Mouse (Mus musculus): Measurements from ENCODE around the gene Mum1.

Mum1 gene

DNA sequence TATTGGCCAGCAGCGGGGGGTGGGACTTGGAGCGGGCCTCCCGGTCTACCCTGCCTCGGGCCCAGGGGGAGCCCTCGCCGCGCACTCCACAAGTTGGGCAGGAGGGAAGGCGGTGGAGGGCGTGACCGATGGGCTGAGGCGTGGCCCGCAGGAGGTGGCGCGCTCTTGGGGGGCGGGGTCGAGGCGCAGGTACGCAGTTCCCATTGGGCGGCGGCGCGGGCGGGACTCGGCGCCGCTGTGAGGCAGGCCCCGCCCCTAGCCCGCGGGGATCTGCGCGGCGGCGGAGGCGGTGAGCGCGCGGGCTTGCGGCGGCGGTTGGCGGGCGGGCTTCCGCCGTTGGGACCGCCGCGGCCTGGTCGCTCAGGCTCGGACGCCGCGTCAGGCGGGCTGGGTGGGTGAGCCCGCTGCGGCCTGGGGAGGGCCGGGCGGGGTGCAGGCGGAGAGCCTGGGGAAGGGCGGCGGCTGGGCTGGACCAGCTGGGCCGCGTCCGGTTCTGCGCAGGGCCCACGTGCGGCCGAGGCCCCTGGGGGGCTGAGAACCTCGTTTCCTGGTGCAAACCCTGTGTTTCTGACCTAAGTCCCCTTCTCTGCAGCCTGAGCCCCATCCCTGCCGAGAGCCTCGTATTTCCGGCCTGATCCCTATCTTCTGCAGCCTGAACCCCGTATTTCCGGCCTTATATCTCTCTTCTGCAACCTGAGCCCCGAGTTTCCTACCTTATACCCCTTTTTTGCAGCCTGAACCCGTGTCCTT lies at the start of gene Mum1:
Gene Mum1 (plus strand): TSS at position 19 of the 750 bp plus-strand sequence.
- peak; percentile 99 for DNase-seq (ENCODE audit: low spot score)

- no peak for DNase-seq (ENCODE audit: low spot score)
These were observed 48.6 kb upstream of the Mum1 start for GRCm38 (mm10) chr10:80177441-80178279.

DNA sequence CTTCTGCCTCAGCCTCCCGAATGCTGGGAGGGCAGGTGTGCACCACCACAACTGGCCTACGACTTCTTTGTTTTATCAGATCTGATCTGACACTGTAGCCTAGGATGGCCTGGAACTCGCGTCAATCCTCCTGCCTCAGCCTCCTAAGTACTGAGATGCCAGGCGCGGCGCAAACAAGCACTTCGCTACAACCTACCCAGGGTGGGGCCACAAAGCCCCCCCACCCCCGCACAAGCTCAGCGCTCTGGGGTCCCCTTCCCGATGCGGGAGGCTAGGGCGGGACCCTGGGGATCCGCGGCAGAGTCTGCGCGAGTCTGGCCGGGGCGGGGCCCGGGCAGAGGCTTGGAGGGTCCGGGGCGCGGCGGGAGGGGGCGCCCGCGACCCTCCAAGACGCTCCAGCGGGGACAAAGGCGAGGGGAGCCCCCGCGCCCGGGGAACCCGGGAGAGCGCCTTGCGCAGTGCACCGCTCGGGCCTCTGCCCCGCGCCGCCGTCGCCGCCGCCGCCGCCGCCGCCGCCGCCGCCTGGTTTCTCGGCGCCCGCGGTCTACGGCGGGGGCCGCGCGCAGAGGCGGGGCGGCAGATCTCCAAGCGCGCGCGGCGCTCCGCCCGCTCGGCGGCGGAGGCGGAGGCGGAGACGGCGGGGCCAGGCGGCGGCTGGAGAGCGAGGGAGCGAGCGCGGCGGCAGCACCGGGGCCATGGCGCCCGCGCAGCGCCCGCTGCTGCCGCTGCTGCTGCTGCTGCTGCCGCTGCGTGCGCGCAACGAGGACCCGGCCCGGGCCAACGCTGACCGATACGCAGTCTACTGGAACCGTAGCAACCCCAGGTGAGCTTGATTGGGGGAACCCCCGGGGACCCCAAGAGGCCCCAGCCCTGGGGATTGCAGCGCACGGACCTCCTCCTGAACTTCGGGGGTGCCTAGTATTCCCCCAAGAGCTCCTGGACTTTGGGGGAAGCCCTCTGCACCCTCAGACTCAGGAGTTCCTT lies 46.9 kb upstream of the Mum1 start, which contains the start of gene Efna2:
Gene Efna2 (plus strand): TSS at position 415 of the 984 bp plus-strand sequence.
- DNase-seq (ENCODE audit: low spot score): peak; percentile 74

- DNase-seq (ENCODE audit: low spot score): no peak
These were observed 45.9 kb upstream of the Mum1 start for GRCm38 (mm10) chr10:80180288-80180687.

GRCm38 (mm10) chr10:80180823-80181222 lies 45.4 kb upstream of the Mum1 start:
- no peak for DNase-seq (ENCODE audit: low spot score)

DNA sequence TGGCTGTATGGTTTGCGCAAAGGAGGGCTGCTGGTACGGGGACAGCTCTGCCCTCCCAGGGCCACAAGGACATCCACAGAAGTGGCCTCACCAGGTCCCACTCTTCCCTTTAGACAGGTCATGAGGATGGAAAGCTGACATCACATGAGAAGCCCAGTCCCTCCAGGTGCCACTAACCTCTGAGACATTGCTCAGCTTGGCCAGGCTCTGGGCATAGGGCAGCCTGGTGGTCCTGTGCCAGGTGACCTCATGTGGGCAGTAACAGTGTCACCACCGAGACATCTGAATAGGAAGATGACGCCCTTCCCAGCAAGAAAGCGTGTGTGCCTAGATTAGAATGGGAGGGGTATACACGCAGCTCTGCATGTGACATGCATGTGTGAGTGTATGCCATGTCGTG lies 43.7 kb upstream of the Mum1 start:
- no peak for DNase-seq (ENCODE audit: low spot score)

- DNase-seq (ENCODE audit: low spot score): no peak
These were observed 39.6 kb upstream of the Mum1 start for GRCm38 (mm10) chr10:80186649-80187048.

GRCm38 (mm10) chr10:80187739-80188138 lies 38.5 kb upstream of the Mum1 start:
- DNase-seq (ENCODE audit: low spot score): no peak

GRCm38 (mm10) chr10:80188453-80189024 lies 37.7 kb upstream of the Mum1 start:
- DNase-seq (ENCODE audit: low spot score): no peak

DNA sequence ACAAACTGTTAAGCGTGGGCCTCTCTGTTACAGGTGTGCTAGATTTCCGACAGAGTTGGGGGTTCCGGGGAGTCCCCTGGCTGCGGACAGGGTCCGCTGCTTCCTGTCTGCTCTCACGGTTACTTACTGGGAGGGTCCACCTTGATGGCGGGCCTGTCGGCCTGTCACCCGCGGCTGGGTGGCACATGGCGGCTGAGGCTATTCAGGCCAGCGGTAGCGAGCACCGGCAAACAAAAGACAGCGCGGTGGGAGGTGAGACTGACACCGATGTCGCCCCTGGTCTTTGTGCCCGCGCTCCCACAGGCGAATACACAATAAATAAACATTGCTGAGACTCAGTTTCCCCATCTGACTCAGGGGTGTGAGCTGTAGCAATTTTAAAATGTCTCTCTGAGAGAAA lies 36.2 kb upstream of the Mum1 start:
- peak; percentile 66 for DNase-seq (ENCODE audit: low spot score)

DNA sequence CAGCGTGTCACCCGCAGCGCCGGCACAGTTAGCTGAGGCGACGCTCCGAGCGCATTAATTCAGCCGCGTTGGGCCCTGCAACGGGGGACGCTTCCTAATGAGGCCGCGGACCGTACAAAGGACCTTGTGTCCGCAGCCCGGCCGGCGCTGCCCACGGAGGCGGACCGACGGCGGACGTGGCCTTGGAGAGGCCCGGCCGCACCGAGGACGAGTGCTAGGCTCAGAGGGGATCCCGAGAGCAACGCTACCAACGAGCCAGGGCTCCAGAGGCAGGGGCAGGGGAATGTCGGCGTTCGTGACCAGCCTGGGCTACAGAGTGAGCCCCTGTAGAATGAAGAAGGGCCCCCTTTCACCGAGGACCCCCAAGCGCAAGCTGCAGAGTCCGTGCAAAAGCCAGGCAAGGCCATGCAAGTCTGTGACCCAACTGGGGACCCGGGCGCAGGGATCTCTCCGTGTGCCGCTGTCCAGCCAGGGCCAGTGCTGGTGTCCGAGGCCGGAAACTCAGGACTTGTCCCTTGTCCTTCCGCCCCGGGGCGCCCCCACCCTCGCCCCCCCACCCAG lies 35.7 kb upstream of the Mum1 start:
- peak; percentile 75 for DNase-seq (ENCODE audit: low spot score)

DNA sequence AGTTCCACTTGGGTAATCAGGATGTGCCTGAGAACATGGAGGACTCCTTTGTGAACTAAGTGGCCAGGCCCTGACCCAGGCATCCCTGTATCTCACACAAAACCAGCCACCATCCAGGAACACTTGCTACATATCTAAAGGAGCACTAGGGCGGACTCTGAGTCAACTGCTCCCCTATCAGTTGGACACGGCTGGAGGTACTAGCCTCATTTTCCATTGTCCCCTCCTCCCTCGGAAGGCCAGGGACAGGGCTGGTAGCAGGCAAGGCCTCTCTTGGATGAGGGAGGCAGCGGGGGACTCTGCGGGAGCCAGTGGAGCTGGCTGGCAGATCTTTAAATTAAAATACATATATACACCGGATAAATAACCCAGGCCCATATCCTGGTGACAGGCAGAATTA lies 32.3 kb upstream of the Mum1 start:
- no peak for DNase-seq (ENCODE audit: low spot score)

DNA sequence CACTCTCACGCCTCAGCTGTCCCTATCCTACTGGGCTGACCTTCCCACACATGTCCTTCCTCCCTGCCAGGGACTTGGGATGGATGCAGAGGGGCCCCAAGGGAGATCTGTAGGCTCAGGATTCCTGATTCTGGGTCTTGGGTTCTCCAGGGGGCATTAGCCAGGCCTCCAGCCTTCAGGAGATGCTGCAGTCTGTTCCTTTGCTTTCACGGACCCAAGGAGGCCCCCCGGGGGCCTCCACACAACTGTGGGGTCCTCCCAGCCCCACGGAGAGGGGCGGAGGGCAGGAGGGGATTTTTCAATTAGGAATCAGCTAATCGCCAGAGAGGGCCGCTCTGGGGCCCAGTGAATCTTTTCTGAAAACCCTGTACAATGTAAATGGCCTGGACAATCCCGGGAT lies 31.8 kb upstream of the Mum1 start:
- DNase-seq (ENCODE audit: low spot score): no peak

DNA sequence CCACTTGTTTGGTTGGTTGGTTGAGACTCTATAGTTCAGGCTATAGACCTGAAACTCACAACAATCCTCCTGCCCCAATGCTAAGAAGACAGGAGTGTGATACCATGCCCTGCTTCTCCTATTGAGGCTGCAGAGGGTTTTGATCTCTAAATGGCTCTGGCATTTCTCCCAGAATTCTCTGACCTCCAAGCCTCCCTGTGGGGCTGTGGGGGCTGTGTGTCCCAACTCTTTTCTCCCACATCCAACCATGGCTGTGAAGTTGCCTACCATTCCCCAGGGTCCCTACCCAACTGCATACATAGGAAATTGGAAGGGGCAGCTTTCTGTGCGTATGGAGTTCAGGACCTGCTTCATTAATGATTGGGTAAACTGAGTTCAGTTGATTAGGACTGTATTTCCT lies 30.1 kb upstream of the Mum1 start:
- DNase-seq (ENCODE audit: low spot score): no peak

GRCm38 (mm10) chr10:80196778-80197581 lies 29.3 kb upstream of the Mum1 start:
- DNase-seq (ENCODE audit: low spot score): no peak

DNA sequence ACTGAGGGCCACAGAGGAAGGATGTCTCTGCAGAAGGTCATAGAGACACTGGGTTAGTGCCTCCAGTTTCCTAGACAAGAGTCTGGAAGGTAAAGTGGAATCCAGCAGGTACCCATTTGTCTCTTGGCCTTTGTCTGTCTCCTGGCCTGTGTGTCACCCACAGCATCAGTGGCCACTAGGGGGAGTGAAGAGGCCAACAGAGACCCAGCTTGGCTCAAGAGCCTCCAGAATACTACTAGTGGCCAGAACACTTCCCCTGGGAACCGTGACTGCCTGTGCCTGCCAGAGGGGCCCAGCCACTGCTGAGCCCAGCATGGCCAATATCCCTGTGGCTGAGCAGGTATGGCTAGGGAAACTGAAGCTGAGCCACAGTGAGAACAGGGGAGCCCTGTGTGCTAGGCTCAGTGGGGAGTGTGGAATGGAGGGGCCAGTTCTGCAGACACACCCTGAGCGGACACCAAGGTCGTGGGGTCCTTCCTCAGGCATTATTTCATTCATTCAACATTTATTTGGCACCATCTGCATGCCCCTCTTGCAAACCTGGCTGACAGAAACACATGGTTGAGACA lies 26.7 kb upstream of the Mum1 start:
- DNase-seq (ENCODE audit: low spot score): peak; percentile 95

DNA sequence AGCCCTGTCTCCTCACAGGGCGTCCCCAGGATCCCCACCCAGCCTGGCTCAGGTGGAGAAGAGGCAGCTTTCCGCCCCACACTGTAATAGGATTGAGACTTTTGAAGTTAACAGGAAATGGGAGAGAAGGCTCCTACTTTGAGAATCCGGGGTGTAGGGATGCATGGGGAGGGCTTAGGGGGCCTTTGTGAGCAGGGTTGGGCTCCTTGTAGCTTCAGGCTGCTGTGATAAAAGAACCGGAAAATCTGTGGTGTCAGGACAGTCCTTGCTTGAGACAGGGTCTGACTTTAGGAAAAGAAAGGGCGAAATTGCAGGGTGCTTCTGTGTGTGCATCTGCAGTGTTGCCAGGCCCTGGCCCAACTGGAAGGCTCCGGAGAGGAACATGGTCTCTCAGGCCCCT lies 25.7 kb upstream of the Mum1 start:
- no peak for DNase-seq (ENCODE audit: low spot score)

GRCm38 (mm10) chr10:80204055-80204454 lies 22.2 kb upstream of the Mum1 start:
- DNase-seq (ENCODE audit: low spot score): no peak

DNA sequence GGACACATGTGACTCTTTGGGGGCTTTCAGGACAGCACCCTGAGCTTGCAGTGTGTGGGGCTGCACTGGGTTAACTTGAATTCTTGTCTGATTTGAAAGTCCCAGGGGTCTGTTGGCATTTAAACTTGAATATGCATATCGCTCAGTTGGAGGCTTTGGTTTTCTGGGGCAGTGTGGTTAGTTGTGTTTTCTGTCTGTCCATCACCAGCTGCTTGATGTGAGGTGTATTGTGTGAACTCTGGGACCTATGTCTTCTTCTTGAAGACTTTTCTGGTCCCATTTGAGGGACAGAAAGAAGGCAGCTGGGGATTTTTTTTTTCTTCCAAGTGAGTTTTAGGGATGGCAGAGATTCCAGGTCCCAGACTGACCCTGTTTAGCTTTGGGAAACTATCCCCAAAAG lies 19.0 kb upstream of the Mum1 start:
- no peak for DNase-seq (ENCODE audit: low spot score)

DNA sequence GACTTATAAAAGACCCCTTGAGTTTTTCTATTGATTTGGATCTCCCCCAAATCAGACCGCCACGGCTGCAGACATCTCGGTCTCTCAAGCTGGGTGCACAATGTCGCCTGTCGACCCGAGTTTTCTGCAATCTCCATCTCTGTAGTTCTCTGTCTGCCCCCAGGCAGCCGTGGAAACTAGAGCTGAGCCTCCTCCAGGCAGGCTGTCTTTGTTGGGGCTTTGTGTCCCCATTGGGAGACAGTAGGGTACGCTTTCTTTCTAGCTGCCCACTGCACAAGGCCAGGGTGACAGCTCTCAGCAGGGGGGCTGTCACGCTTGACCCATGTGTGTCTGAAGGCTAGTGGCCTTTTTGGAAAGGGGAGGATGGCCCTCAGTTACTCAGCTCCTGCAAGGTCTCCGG lies 18.6 kb upstream of the Mum1 start:
- no peak for DNase-seq (ENCODE audit: low spot score)
